Comparison of ENCODE assay signal across 8 mouse cellular contexts in the genomic region with DNA sequence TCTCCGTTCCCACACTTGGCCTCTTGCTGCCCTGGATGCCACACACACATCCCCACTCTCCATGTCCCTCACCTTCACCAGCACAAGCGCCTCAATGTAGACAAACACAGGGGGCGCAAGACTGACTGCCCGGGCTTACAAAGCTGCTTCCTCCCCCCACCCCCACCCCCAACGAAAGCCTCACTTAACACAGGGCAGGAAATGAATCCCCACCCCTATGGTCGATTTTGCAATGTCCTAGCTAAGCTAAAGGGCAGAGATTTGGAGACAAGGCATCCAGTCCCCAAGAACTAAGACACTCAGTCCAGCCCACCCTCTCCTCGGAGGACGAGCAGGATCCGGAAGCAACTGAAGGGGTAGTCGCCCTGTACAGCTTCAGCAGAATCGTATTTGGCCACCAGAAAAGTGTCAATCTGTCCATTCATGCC. TPM values are rescaled to one million over a fixed set of nuclear protein-coding genes. Genes with fewer than 3 reads are reported as not detected.
DNase-seq lines count a peak whose midpoint lies in the region; ATAC-seq lines count a peak whose summit lies in the region.

No protein-coding gene starts in this region.

- no peaks in the 10 kb centered on the region for H3K36me3 ChIP-seq in liver, embryonic 13.5 days
- H3K36me3 ChIP-seq in neural tube, embryonic 14.5 days (ENCODE audit: control insufficient read depth, insufficient read depth, low read length) = no peaks in the 10 kb centered on the region

- H3K9ac ChIP-seq in liver, embryonic 13.5 days = no peak overlapping the region
- peak overlapping the region; percentile 39; the same call in 1 of the 2 replicates for H3K9ac ChIP-seq in neural tube, embryonic 14.5 days (replicated peaks; ENCODE audit: low read depth, low read length)

- H3K9me3 ChIP-seq in liver, embryonic 13.5 days (replicated peaks) = no peaks in the 10 kb centered on the region
- no peaks in the 10 kb centered on the region for H3K9me3 ChIP-seq in neural tube, embryonic 14.5 days (ENCODE audit: control insufficient read depth, low read length)

- H3K4me2 ChIP-seq in liver, embryonic 13.5 days = peak overlapping the region; percentile 36
- peak overlapping the region; percentile 45 for H3K4me2 ChIP-seq in neural tube, embryonic 14.5 days (ENCODE audit: low read depth, low read length)

- 3% methylated on average over 11 of the region's 11 CpGs for WGBS in liver, embryonic 13.5 days (ENCODE audit: insufficient replicate concordance)
- WGBS in neural tube, embryonic 14.5 days = 3% methylated on average over 11 of the region's 11 CpGs

- H3K4me1 ChIP-seq in liver, embryonic 13.5 days (replicated peaks) = no peaks in the 10 kb centered on the region
- no peaks in the 10 kb centered on the region for H3K4me1 ChIP-seq in neural tube, embryonic 14.5 days (ENCODE audit: control insufficient read depth, insufficient read depth, low read length)

- no peak for ATAC-seq in cerebellum, adult (ENCODE audit: insufficient number of reproducible peaks, low FRiP score, low TSS enrichment)
- ATAC-seq in liver, embryonic 13.5 days (ENCODE audit: low read depth) = no peak
- ATAC-seq in neural tube, embryonic 14.5 days (ENCODE audit: low read depth) = peak; percentile 57; the same call in 1 of the 2 replicates

- intact Hi-C loops in left cerebral cortex, postnatal 25 days (cut with DNase I) = loop anchor here (1.0 kb wide), 2 partner anchors 285 to 297 kb away; no protein-coding TSS in a partner anchor

- peak; percentile 49 to 52 for DNase-seq in cerebellum, postnatal 10 days
- DNase-seq in MN1 (ENCODE audit: low spot score) = peak; percentile 70
- DNase-seq in forelimb bud, embryonic 11.5 days (ENCODE audit: low read depth, low spot score) = peak; percentile 25
- no peak for DNase-seq in liver, embryonic 13.5 days
- DNase-seq in layer of hippocampus, postnatal 36 days = no peak
- no peak for DNase-seq in left cerebral cortex, postnatal 25 days (ENCODE audit: low spot score in 2 of 2)

- no peak overlapping the region for H3K27ac ChIP-seq in liver, embryonic 13.5 days
- H3K27ac ChIP-seq in neural tube, embryonic 14.5 days (ENCODE audit: low read depth, low read length) = no peak overlapping the region

- peak overlapping the region; percentile 16; the same call in 1 of the 2 replicates for H3K4me3 ChIP-seq in liver, embryonic 13.5 days (replicated peaks)
- peak overlapping the region; percentile 20 for H3K4me3 ChIP-seq in neural tube, embryonic 14.5 days (ENCODE audit: low read depth, low read length)

- no peaks in the 10 kb centered on the region for H3K27me3 ChIP-seq in liver, embryonic 13.5 days
- no peaks in the 10 kb centered on the region for H3K27me3 ChIP-seq in neural tube, embryonic 14.5 days (ENCODE audit: control insufficient read depth, insufficient read depth, low read length)

RNA-seq across cellular contexts. Expression of a gene that starts 32.3 kb away (rescaled TPM):
- polyA plus RNA-seq in liver, embryonic 13.5 days (2015; fragmentation: Nextera tagmentation; extraction: Ambion mirVana) = 0.06 and 0.08 TPM in 2 replicates
- 0.93 and 1.2 TPM in 2 replicates for polyA plus RNA-seq in neural tube, embryonic 14.5 days (2014; fragmentation: Nextera tagmentation; extraction: Ambion mirVana)
- 1 to 10 TPM; 1.6 to 1.7 TPM for total RNA-seq in layer of hippocampus, postnatal 36 days (2021)
- total RNA-seq in left cerebral cortex, postnatal 25 days (2021) = 1 to 10 TPM; 2.2 to 2.3 TPM

RNA-seq across cellular contexts. Expression of a gene that starts 32.5 kb away (rescaled TPM):
- polyA plus RNA-seq in liver, embryonic 13.5 days (2015; fragmentation: Nextera tagmentation; extraction: Ambion mirVana) = 0.46 and 0.53 TPM in 2 replicates
- 45.3 and 53.9 TPM in 2 replicates for polyA plus RNA-seq in neural tube, embryonic 14.5 days (2014; fragmentation: Nextera tagmentation; extraction: Ambion mirVana)
- total RNA-seq in layer of hippocampus, postnatal 36 days (2021) = 100 to 1,000 TPM; 231 to 244 TPM
- total RNA-seq in left cerebral cortex, postnatal 25 days (2021) = 100 to 1,000 TPM; 211 to 218 TPM

Comparison
In these comparisons a context has a peak if more than half of its experiments do, and no peak if none do; other contexts are left out.
1. DNase-seq: peak in cerebellum, postnatal 10 days (2 of 2), MN1 (single experiment) and forelimb bud, embryonic 11.5 days (single experiment); none in liver, embryonic 13.5 days (single experiment), layer of hippocampus, postnatal 36 days (0 of 2) and left cerebral cortex, postnatal 25 days (0 of 2).